Mouse (Mus musculus) cerebellum, adult 2 months (tissue): ENCODE measurements around the gene Exoc2.

Experiments used
- CTCF ChIP-seq: fragments of 200-500 bp; IDR thresholded peaks from 2 replicates; pipeline ENCODE4 v1.5.1; 2011; ENCODE audit warnings: low read depth, mild to moderate bottlenecking, control low read depth, low read length, moderate library complexity, borderline replicate concordance; ENCODE audit not compliant: insufficient read depth
- POLR2A ChIP-seq: fragments of 200-500 bp; IDR thresholded peaks from 2 replicates; pipeline ENCODE4 v1.6.1; 2011; ENCODE audit warnings: low read length, control low read depth, borderline replicate concordance; ENCODE audit not compliant: insufficient read depth

DNA sequence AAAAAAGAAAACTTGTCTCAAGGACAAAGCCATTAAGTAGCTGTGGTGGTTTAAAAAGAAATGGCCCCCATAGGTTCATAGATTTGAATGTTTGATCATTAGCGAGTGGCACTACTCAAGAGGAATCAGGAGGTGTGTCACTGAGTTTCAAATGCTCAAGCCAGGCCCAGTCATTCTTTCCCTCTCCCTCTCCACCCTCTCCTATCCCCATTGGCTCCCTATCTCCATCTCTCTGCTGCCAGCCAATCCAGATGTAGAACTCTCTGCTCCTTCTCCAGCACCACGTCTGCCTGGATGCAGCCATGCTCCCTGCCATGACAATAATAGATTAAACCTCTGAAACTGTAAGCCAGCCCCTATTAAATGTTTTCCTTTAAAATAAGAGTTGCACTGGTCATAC lies 12.0 kb downstream of the Exoc2 start:
- TF ChIP-seq CTCF = no peak
- TF ChIP-seq POLR2A = no peak
